Mouse (Mus musculus) lung, postnatal 0 days (tissue): Measurements from ENCODE around the gene Dip2b. TPM values are rescaled to one million over a fixed set of nuclear protein-coding genes. Genes with fewer than 3 reads are reported as not detected.

Experiments
- ATAC-seq: fragments of 200-750 bp; cut with Nextera tagmentation; 2 replicates; pipeline ENCODE4 v1.8.0; 2017; ENCODE audit warnings: moderate library complexity
- DNase-seq: peaks from one replicate; pipeline ENCODE4 v3.0.0-alpha.2; 2016; ENCODE audit warnings: low spot score
- H3K27ac ChIP-seq: fragments of 300-500 bp; sonication (generic); 2 replicates; pipeline ENCODE4 v1.5.1; 2014; ENCODE audit warnings: antibody characterized with exemption, mild to moderate bottlenecking, low read length, mixed read lengths
- H3K27me3 ChIP-seq: fragments of 300-500 bp; sonication (generic); replicated peaks from 2 replicates; pipeline ENCODE4 v1.6.1; 2014; ENCODE audit warnings: low read length, mixed read lengths; ENCODE audit not compliant: insufficient read depth
- H3K36me3 ChIP-seq: fragments of 300-500 bp; sonication (generic); 2 replicates; pipeline ENCODE4 v1.6.1; 2014; ENCODE audit warnings: low read length, mixed read lengths; ENCODE audit not compliant: insufficient read depth
- H3K4me1 ChIP-seq: fragments of 300-500 bp; sonication (generic); 2 replicates; pipeline ENCODE4 v1.6.1; 2014; ENCODE audit warnings: antibody characterized with exemption, low read depth, low read length, mixed read lengths; ENCODE audit not compliant: insufficient read depth
- H3K4me2 ChIP-seq: fragments of 300-500 bp; sonication (generic); replicated peaks from 2 replicates; pipeline ENCODE4 v1.6.1; 2014; ENCODE audit warnings: low read depth, mild to moderate bottlenecking, low read length, moderate library complexity, mixed read lengths
- H3K4me3 ChIP-seq: fragments of 300-500 bp; sonication (generic); 2 replicates; pipeline ENCODE4 v1.5.1; 2014; ENCODE audit warnings: low read depth, low read length
- H3K9ac ChIP-seq: fragments of 300-500 bp; sonication (generic); replicated peaks from 2 replicates; pipeline ENCODE4 v1.6.1; 2014; ENCODE audit warnings: low read depth, mild to moderate bottlenecking
- H3K9me3 ChIP-seq: fragments of 300-500 bp; sonication (generic); 2 replicates; pipeline ENCODE4 v1.6.1; 2016; ENCODE audit warnings: low read length, mixed read lengths
- CTCF ChIP-seq: IDR thresholded peaks from 2 replicates; pipeline ENCODE4 v1.5.1; 2016; ENCODE audit warnings: antibody characterized with exemption, mild to moderate bottlenecking
- EP300 ChIP-seq: IDR thresholded peaks from 2 replicates; pipeline ENCODE4 v1.6.1; 2016; ENCODE audit warnings: antibody characterized with exemption, mild to moderate bottlenecking, control low read depth
- whole genome bisulfite sequencing: fragments of 180-500 bp; shearing (Covaris S2); extraction: QIAGEN DNeasy Blood & Tissue Kit; methylation state at CpG from one replicate; pipeline ENCODE4 v1.1.7; 2014; 5-methylcytosine and 5-hydroxymethylcytosine counted together
- polyA plus RNA-seq: library from polyadenylated mRNA; unstranded; fragments of >200 nt; fragmentation: Nextera tagmentation; extraction: Ambion mirVana; gene quantifications from 2 replicates; pipeline ENCODE4 v1.2.1, GENCODE M21; 2015

Gene Dip2b
- polyA plus RNA-seq, 1 experiment from 2014 or later = 6.6 TPM

GRCm38 (mm10) chr15:100156781-100157470, 118.5 kb downstream of the Dip2b start:
- no peak overlapping the region for H3K4me3 ChIP-seq
- H3K9me3 ChIP-seq = no peaks in the 10 kb centered on the region
- DNase-seq = no peak
- H3K9ac ChIP-seq = no peak overlapping the region
- H3K4me1 ChIP-seq = no peaks in the 10 kb centered on the region
- 83% methylated on average over 10 of the region's 10 CpGs for WGBS
- no peak for ATAC-seq
- TF ChIP-seq EP300 = no peak
- no peak for TF ChIP-seq CTCF
- peaks cover 29% of the 10 kb centered on the region; the same call in 1 of the 2 replicates for H3K36me3 ChIP-seq
- H3K27ac ChIP-seq = no peak overlapping the region
- no peaks in the 10 kb centered on the region for H3K27me3 ChIP-seq
- H3K4me2 ChIP-seq = no peak overlapping the region

GRCm38 (mm10) chr15:100158985-100159384, 120.5 kb downstream of the Dip2b start:
- DNase-seq = no peak
- WGBS = 85% methylated on average over 10 of the region's 10 CpGs
- H3K27me3 ChIP-seq = no peaks in the 10 kb centered on the region
- H3K9me3 ChIP-seq = no peaks in the 10 kb centered on the region
- TF ChIP-seq CTCF (no peak), EP300 (no peak)
- peaks cover 31% of the 10 kb centered on the region; the same call in 1 of the 2 replicates for H3K36me3 ChIP-seq
- H3K27ac ChIP-seq = no peak overlapping the region
- H3K4me2 ChIP-seq = no peak overlapping the region
- no peak overlapping the region for H3K9ac ChIP-seq
- no peak for ATAC-seq
- no peak overlapping the region for H3K4me3 ChIP-seq
- H3K4me1 ChIP-seq = no peaks in the 10 kb centered on the region

GRCm38 (mm10) chr15:100161747-100162280, 123.3 kb downstream of the Dip2b start:
- TF ChIP-seq CTCF (no peak), EP300 (no peak)
- no peak overlapping the region for H3K4me2 ChIP-seq
- no peak for DNase-seq
- H3K27ac ChIP-seq = no peak overlapping the region
- 85% methylated on average over 6 of the region's 6 CpGs for WGBS
- no peak for ATAC-seq
- H3K9ac ChIP-seq = no peak overlapping the region
- H3K36me3 ChIP-seq = peaks cover 15% of the 10 kb centered on the region; the same call in 1 of the 2 replicates
- H3K27me3 ChIP-seq = no peaks in the 10 kb centered on the region
- H3K4me3 ChIP-seq = no peak overlapping the region
- no peaks in the 10 kb centered on the region for H3K9me3 ChIP-seq
- H3K4me1 ChIP-seq = no peaks in the 10 kb centered on the region

GRCm38 (mm10) chr15:100163381-100164051, 125.1 kb downstream of the Dip2b start:
- DNase-seq (no peak), ATAC-seq (no peak)
- Histone ChIP-seq H3K4me2 (no peak overlapping the region), H3K27me3 (no peaks in the 10 kb centered on the region), H3K27ac (no peak overlapping the region), H3K4me1 (no peaks in the 10 kb centered on the region), H3K36me3 (peaks cover 15% of the 10 kb centered on the region; the same call in 1 of the 2 replicates), H3K9ac (no peak overlapping the region), H3K4me3 (no peak overlapping the region), H3K9me3 (no peaks in the 10 kb centered on the region)
- WGBS = 89% methylated on average over 3 of the region's 3 CpGs
- TF ChIP-seq CTCF = no peak

GRCm38 (mm10) chr15:100166464-100166863, 128.0 kb downstream of the Dip2b start:
- WGBS = 88% methylated on average over 3 of the region's 3 CpGs
- no peaks in the 10 kb centered on the region for H3K4me1 ChIP-seq

GRCm38 (mm10) chr15:100167791-100168190, 129.3 kb downstream of the Dip2b start:
- DNase-seq = peak; percentile 66
- Histone ChIP-seq H3K4me2 (no peak overlapping the region), H3K9me3 (no peaks in the 10 kb centered on the region), H3K9ac (no peak overlapping the region), H3K27me3 (no peaks in the 10 kb centered on the region), H3K4me1 (no peaks in the 10 kb centered on the region), H3K4me3 (no peak overlapping the region), H3K36me3 (peaks cover 22% of the 10 kb centered on the region; the same call in 1 of the 2 replicates), H3K27ac (no peak overlapping the region)
- TF ChIP-seq CTCF = no peak
- no peak for TF ChIP-seq EP300
- peak; percentile 57 for ATAC-seq
- WGBS = 64% methylated on average over 6 of the region's 6 CpGs

More at GRCm38 (mm10) chr15:100166464-100166863, 128.0 kb downstream of the Dip2b start:
- Histone ChIP-seq H3K27ac (no peak overlapping the region), H3K4me2 (no peak overlapping the region), H3K9me3 (no peaks in the 10 kb centered on the region), H3K4me3 (no peak overlapping the region), H3K27me3 (no peaks in the 10 kb centered on the region), H3K36me3 (peaks cover 26% of the 10 kb centered on the region; the same call in 1 of the 2 replicates), H3K9ac (no peak overlapping the region)
- DNase-seq = no peak
- no peak for ATAC-seq
- TF ChIP-seq EP300 (no peak), CTCF (no peak)
